Comparison of ENCODE assay signal across 17 mouse cellular contexts in the genomic region with DNA sequence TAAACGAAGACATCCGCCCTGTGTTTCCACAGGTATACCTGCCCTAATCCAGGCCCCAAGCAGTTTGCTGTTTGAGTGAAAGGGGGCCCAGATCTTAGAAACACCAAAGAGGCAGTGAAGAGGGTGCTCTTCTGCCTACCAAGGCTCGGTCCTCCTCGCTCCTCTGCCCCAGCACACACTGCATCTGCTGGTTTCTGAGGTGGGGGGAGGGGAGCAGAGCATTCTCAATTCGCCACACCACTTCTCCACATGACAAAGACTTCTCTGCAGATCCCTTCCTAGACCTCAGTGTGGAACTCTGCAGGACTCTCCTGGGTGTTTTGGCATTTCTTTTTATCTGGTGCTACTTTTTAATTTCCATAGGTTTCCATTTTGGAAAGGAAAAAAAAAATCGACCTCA.
DNase-seq lines count a peak whose midpoint lies in the region; ATAC-seq lines count a peak whose summit lies in the region.
"Had no signal": no experiment of that assay in that cellular context is flagged by ENCODE, and none has a peak within 500 bp of the region (broad histone marks: within the 10 kb centered on the region; RNA-seq: fewer than 3 reads in every experiment).

No protein-coding gene starts in this region.

- no peaks in the 10 kb centered on the region for H3K36me3 ChIP-seq in midbrain, embryonic 14.5 days (ENCODE audit: control insufficient read depth, insufficient read depth, low read length)
- H3K36me3 ChIP-seq in midbrain, embryonic 15.5 days (replicated peaks): no peaks in the 10 kb centered on the region
- no peaks in the 10 kb centered on the region for H3K36me3 ChIP-seq in embryonic facial prominence, embryonic 10.5 days (replicated peaks)
- no peaks in the 10 kb centered on the region for H3K36me3 ChIP-seq in neural tube, embryonic 11.5 days (ENCODE audit: control insufficient read depth, insufficient read depth, low read length)
- H3K36me3 ChIP-seq: heart, embryonic 12.5 days; neural tube, embryonic 13.5 days had no signal

- H3K27me3 ChIP-seq in midbrain, embryonic 14.5 days (ENCODE audit: control insufficient read depth, insufficient read depth, low read length): no peaks in the 10 kb centered on the region
- no peaks in the 10 kb centered on the region for H3K27me3 ChIP-seq in midbrain, embryonic 15.5 days (replicated peaks)
- no peaks in the 10 kb centered on the region for H3K27me3 ChIP-seq in embryonic facial prominence, embryonic 10.5 days (replicated peaks; ENCODE audit: low read depth, poor library complexity, severe bottlenecking)
- H3K27me3 ChIP-seq in neural tube, embryonic 11.5 days (ENCODE audit: control insufficient read depth, insufficient read depth, low read length): no peaks in the 10 kb centered on the region
- H3K27me3 ChIP-seq: heart, embryonic 12.5 days had no signal

- ATAC-seq in midbrain, embryonic 14.5 days (ENCODE audit: low FRiP score, low TSS enrichment): no peak
- no peak for ATAC-seq in midbrain, embryonic 15.5 days (replicated peaks)
- ATAC-seq in neural tube, embryonic 11.5 days (ENCODE audit: insufficient read depth, low FRiP score, low TSS enrichment): 0 out of 2 replicates have a peak, but pooled peaks have one; percentile 48
- ATAC-seq: forebrain, embryonic 14.5 days had no signal

- 32% methylated on average over 6 of the region's 6 CpGs for WGBS in midbrain, embryonic 14.5 days
- 36% methylated on average over 6 of the region's 6 CpGs for WGBS in midbrain, embryonic 15.5 days
- 31% methylated on average over 6 of the region's 6 CpGs for WGBS in embryonic facial prominence, embryonic 10.5 days
- 33% methylated on average over 6 of the region's 6 CpGs for WGBS in neural tube, embryonic 11.5 days

- no peak overlapping the region for H3K27ac ChIP-seq in midbrain, embryonic 14.5 days (replicated peaks; ENCODE audit: low read depth, low read length)
- no peak overlapping the region for H3K27ac ChIP-seq in midbrain, embryonic 15.5 days
- H3K27ac ChIP-seq in embryonic facial prominence, embryonic 10.5 days (replicated peaks): peak overlapping the region; percentile 70
- no peak overlapping the region for H3K27ac ChIP-seq in neural tube, embryonic 11.5 days (ENCODE audit: low read depth, low read length)
- H3K27ac ChIP-seq: neural tube, embryonic 13.5 days had no signal

- H3K4me1 ChIP-seq in midbrain, embryonic 14.5 days (ENCODE audit: control insufficient read depth, insufficient read depth, low read length): no peaks in the 10 kb centered on the region
- H3K4me1 ChIP-seq in midbrain, embryonic 15.5 days: no peaks in the 10 kb centered on the region
- peaks cover 20% of the 10 kb centered on the region for H3K4me1 ChIP-seq in embryonic facial prominence, embryonic 10.5 days
- H3K4me1 ChIP-seq in neural tube, embryonic 11.5 days (ENCODE audit: control insufficient read depth, insufficient read depth, low read length): 0 out of 2 replicates have a peak, but pooled peaks cover 5% of the 10 kb centered on the region

- no peak overlapping the region for H3K4me3 ChIP-seq in midbrain, embryonic 14.5 days (replicated peaks; ENCODE audit: low read depth, low read length)
- H3K4me3 ChIP-seq in midbrain, embryonic 15.5 days: no peak overlapping the region
- no peak overlapping the region for H3K4me3 ChIP-seq in embryonic facial prominence, embryonic 10.5 days
- no peak overlapping the region for H3K4me3 ChIP-seq in neural tube, embryonic 11.5 days (ENCODE audit: low read depth, low read length)
- H3K4me3 ChIP-seq: heart, embryonic 12.5 days; neural tube, embryonic 13.5 days had no signal

- DNase-seq in heart, adult 11 months: peak; percentile 35
- DNase-seq in heart, postnatal 4 days: no peak
- peak; percentile 31 for DNase-seq in midbrain, embryonic 14.5 days
- peak; percentile 48 for DNase-seq in embryonic facial prominence, embryonic 10.5 days (ENCODE audit: low spot score)
- peak; percentile 61 for DNase-seq in neural tube, embryonic 11.5 days (ENCODE audit: low spot score)
- DNase-seq in urinary bladder, postnatal 25 days (ENCODE audit: low spot score): no peak
- DNase-seq in thymus, postnatal 36 days: no peak
- DNase-seq: B cell, adult 2 months; gastrocnemius, postnatal 25 days; kidney, adult 9 months; liver; lung, adult 18-20 months; thymus, postnatal 4 days had no signal

- H3K9me3 ChIP-seq in midbrain, embryonic 14.5 days (ENCODE audit: control insufficient read depth, low read length): no peaks in the 10 kb centered on the region
- H3K9me3 ChIP-seq in midbrain, embryonic 15.5 days: no peaks in the 10 kb centered on the region
- no peaks in the 10 kb centered on the region for H3K9me3 ChIP-seq in embryonic facial prominence, embryonic 10.5 days
- H3K9me3 ChIP-seq in neural tube, embryonic 11.5 days (ENCODE audit: control insufficient read depth, low read length): no peaks in the 10 kb centered on the region
- H3K9me3 ChIP-seq: heart, embryonic 12.5 days; neural tube, embryonic 13.5 days had no signal

- H3K9ac ChIP-seq in midbrain, embryonic 14.5 days (replicated peaks; ENCODE audit: low read length): no peak overlapping the region
- no peak overlapping the region for H3K9ac ChIP-seq in midbrain, embryonic 15.5 days
- no peak overlapping the region for H3K9ac ChIP-seq in neural tube, embryonic 11.5 days (ENCODE audit: low read length)
- H3K9ac ChIP-seq: heart, embryonic 12.5 days; neural tube, embryonic 13.5 days had no signal

- H3K4me2 ChIP-seq in midbrain, embryonic 14.5 days (ENCODE audit: low read length): no peak overlapping the region
- no peak overlapping the region for H3K4me2 ChIP-seq in midbrain, embryonic 15.5 days
- no peak overlapping the region for H3K4me2 ChIP-seq in neural tube, embryonic 11.5 days (ENCODE audit: low read depth)
- H3K4me2 ChIP-seq: neural tube, embryonic 13.5 days had no signal

Comparison
In these comparisons a context has a peak if more than half of its experiments do, and no peak if none do; other contexts are left out.
1. DNase-seq: peak in heart, adult 11 months (single experiment), midbrain, embryonic 14.5 days (single experiment), embryonic facial prominence, embryonic 10.5 days (single experiment) and neural tube, embryonic 11.5 days (single experiment); none in heart, postnatal 4 days (single experiment), urinary bladder, postnatal 25 days (single experiment) and thymus, postnatal 36 days (0 of 2).